Mouse (Mus musculus) embryonic stem cell, embryonic (primary cell): ENCODE data around the gene 6030408B16Rik.

Experiments used
- CTCF ChIA-PET, 4 experiments: fragments of 300-600 bp in 2 of 4; fragments of 350-600 bp in 2 of 4; sonication (Branson Sonifier 250); formaldehyde crosslinking; loops; one replicate each; lab custom pipeline; 2022; ENCODE audit warnings: inconsistent platforms in 2 of 4; lab: Charles Lee
- POLR2A ChIA-PET, 4 experiments: fragments of 300-600 bp in 2 of 4; fragments of 350-600 bp in 2 of 4; sonication (Branson Sonifier 250); formaldehyde crosslinking; loops; one replicate each; lab custom pipeline; 2022; ENCODE audit warnings: antibody characterized with exemption in 4 of 4, inconsistent platforms in 1 of 4; lab: Charles Lee

6030408B16Rik gene

GRCm38 (mm10) chr15:101293025-101293621 is at the start of gene 6030408B16Rik:
Gene 6030408B16Rik (plus strand): TSS chr15:101293212.
- ChIA-PET POLR2A (interaction anchor here in 3 of 4 experiments (0.7 to 1.6 kb wide), 12 partner anchors 9 to 79 kb away, joined by 3 to 11 read pairs (median 3); partner anchors contain the start of gene Atg101 (in 2 of the 3)), CTCF (interaction anchor here (0.8 to 3.9 kb wide), 10 partner anchors 10 to 691 kb away, joined by 3 to 20 read pairs (median 4); partner anchors contain the start of gene Atg101 (in 1 of the 4))

GRCm38 (mm10) chr15:101244012-101244411 is 49.0 kb upstream of the 6030408B16Rik start:
- POLR2A ChIA-PET = interaction anchor here in 2 of 4 experiments (1.2 to 6.6 kb wide), 8 partner anchors 10 to 73 kb away, joined by 4 to 39 read pairs (median 10); partner anchors contain the start of genes Atg101 (in 1 of the 2) and Grasp (in 1 of the 2)
- CTCF ChIA-PET = interaction anchor here in 1 of 4 experiments (1.6 kb wide), 1 partner anchor 72 kb away, joined by 4 read pairs; no protein-coding TSS in a partner anchor

DNA sequence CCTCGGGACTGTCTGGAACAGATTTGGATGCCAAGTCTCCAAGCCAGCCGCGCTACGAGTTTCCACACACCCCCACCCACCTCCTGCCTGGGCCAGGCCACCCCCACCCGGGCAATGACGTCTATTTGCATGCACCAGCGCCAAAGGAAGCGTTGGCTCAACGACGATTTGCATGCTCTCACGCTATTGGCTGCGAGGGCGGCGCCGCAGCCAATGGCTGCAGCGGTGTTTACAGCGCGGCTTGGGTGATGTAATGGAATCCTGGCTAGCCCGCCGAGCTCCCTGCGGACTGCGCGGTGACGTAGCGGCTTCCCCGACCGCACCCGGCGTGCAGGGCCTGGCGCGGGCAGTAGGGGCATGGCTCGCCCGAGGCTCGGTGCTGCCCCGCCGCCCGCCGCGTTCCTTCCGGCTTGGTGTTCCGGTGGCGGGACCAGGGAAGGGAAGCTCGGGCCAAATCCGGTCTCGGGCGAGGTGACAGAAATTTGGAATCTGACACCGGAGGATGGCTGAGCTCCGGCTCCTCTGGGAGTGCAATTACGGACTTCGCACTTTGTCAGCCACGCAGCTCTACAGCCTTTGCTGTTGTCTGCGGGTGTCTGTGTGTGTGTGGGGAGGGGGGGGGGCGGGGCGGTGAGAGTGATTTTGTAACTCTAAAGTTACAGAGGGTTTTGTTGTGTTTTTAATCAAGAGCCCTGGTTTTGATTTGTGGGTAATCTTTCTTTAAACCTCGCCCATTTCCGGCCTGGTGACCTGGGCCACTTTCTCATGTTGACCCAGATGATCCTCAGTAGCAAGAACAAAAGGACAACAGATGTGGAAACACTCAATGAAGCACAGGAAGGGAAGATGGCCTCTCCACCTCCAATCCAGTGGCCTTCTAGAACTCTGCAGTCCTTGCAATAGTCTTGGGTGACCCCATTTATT is 46.5 kb upstream of the 6030408B16Rik start:
- ChIA-PET CTCF (interaction anchor here (0.6 to 2.0 kb wide), 35 partner anchors 8 to 1196 kb away, joined by 3 to 23 read pairs (median 4); partner anchors contain the start of genes 6030408B16Rik (in 1 of the 4) and Nr4a1 (in 1 of the 4)), POLR2A (interaction anchor here (0.6 to 6.6 kb wide), 78 partner anchors 8 to 1462 kb away, joined by 3 to 39 read pairs (median 5); partner anchors contain the start of genes Grasp (in 3 of the 4), Atg101 (in 2 of the 4), Acvr1b (in 1 of the 4) and Dazap2 (in 1 of the 4))

- ChIA-PET POLR2A (interaction anchor here (0.6 to 4.5 kb wide), 24 partner anchors 8 to 83 kb away, joined by 3 to 33 read pairs (median 6); partner anchors contain the start of genes Atg101 (in 1 of the 4), Grasp (in 1 of the 4) and Nr4a1 (in 1 of the 4)), CTCF (interaction anchor here in 2 of 4 experiments (0.7 to 2.0 kb wide), 8 partner anchors 12 to 737 kb away, joined by 3 to 23 read pairs (median 6); no protein-coding TSS in a partner anchor)
Observed at GRCm38 (mm10) chr15:101247155-101247498, 45.9 kb upstream of the 6030408B16Rik start.

- CTCF ChIA-PET = interaction anchor here in 2 of 4 experiments (1.0 to 1.2 kb wide), 4 partner anchors 13 to 633 kb away, joined by 3 to 4 read pairs (median 4); partner anchors contain the start of gene Dazap2 (in 1 of the 2)
- POLR2A ChIA-PET = interaction anchor here in 2 of 4 experiments (0.6 to 4.5 kb wide), 13 partner anchors 13 to 931 kb away, joined by 3 to 33 read pairs (median 5); no protein-coding TSS in a partner anchor
Observed at GRCm38 (mm10) chr15:101248029-101248710, 44.8 kb upstream of the 6030408B16Rik start.

- POLR2A ChIA-PET = interaction anchor here in 2 of 4 experiments (0.7 to 4.5 kb wide), 10 partner anchors 8 to 157 kb away, joined by 3 to 30 read pairs (median 4); partner anchors contain the start of gene Atg101 (in 1 of the 2)
- CTCF ChIA-PET = interaction anchor here in 3 of 4 experiments (0.6 to 2.7 kb wide), 7 partner anchors 9 to 777 kb away, joined by 3 to 14 read pairs (median 4); no protein-coding TSS in a partner anchor
Observed at GRCm38 (mm10) chr15:101250220-101250800, 42.7 kb upstream of the 6030408B16Rik start.

DNA sequence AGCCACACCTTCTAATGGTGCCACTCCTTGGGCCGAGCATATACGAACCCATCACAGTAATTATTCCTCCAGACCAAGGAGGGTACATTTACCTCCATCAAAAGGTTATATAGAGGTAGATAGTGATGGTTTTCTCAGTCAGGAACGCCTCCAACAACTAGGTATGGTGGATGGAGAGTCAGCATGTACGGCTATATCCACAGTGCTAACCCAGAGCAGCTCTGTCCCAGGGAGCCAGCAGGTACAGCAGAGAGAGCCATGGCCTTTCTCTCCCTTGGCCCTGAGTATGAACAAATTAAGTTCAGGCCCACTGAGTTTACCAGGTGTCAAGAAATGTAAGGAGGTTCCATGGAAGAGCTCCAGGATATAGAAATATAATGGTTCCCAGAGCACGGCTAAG is 41.1 kb upstream of the 6030408B16Rik start:
- POLR2A ChIA-PET = interaction anchor here in 2 of 4 experiments (0.8 to 4.5 kb wide), 11 partner anchors 10 to 32 kb away, joined by 3 to 30 read pairs (median 3); partner anchors contain the start of gene Atg101 (in 1 of the 2)
- CTCF ChIA-PET = interaction anchor here in 3 of 4 experiments (0.7 to 2.7 kb wide), 3 partner anchors 9 to 11 kb away, joined by 3 to 14 read pairs (median 9); no protein-coding TSS in a partner anchor

- ChIA-PET POLR2A (interaction anchor here in 2 of 4 experiments (0.7 to 4.5 kb wide), 12 partner anchors 10 to 28 kb away, joined by 3 to 30 read pairs (median 3); no protein-coding TSS in a partner anchor), CTCF (interaction anchor here (0.5 to 2.7 kb wide), 8 partner anchors 10 to 64 kb away, joined by 3 to 14 read pairs (median 4); partner anchors contain the start of gene Grasp (in 1 of the 4))
Observed at GRCm38 (mm10) chr15:101252614-101253013, 40.4 kb upstream of the 6030408B16Rik start.

DNA sequence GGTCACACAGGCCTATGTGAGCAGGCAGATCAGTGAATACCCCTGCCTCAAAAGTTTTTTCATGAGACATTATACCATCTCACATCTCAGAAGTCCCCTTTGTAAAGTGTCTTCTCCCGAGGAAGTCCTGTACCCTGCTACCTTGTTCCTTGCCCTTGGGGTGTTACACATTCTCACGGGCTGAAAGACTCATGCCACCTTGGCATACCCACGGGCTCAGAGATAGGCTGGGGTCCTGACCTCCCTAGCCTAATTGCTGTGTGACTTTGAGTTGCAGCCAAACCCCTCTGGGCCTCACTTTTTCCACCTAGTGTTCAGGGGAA is 39.5 kb upstream of the 6030408B16Rik start:
- ChIA-PET CTCF (interaction anchor here in 2 of 4 experiments (0.6 to 1.2 kb wide), 3 partner anchors 12 to 63 kb away, joined by 3 to 8 read pairs (median 4); partner anchors contain the start of gene Grasp (in 1 of the 2)), POLR2A (interaction anchor here in 1 of 4 experiments (2.2 to 4.5 kb wide), 2 partner anchors 11 to 14 kb away, joined by 11 to 30 read pairs; no protein-coding TSS in a partner anchor)

DNA sequence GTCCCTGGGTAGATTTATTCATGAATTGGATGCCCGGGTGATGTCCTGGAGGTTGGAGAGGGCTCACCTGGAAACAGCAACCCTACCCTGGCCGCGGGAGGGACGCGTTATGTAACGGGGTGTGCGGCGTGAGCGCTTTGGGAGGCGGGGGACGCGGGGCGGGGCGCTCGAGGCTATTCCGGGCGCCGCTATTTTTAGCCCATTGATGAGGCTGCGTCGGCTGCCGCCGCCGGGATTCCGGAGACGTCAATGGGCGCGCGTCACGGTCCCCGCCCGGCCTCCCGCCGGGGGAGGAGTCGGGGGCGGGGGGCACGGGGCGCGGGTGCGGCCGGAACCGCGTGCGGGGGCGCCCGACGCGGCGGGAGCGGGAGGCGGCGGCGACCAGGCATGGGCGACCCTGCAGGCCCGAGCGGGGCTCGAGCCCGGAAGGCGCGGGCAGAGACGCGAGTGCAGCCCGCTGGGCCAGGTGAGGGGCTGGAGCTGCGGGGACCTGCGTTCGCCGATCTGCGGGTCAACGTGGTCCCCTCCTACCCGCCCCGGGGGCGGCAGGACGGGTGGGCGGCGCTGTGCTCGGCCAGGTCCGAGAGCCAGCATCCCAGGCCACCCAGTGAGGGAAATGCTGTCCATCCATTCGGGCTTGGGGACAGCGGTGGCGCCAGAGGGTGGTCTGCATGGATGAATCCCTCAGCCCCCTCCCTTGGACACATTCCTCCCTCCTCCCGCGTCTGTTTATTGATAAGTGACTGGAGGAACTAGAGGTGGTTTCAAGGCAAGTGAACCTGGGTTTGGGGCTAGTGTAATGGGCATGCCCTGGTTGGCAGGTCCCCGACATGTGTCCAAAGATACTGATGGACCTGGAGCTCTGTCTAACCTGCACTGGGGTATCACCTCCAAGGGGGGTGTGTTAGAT is 38.9 kb upstream of the 6030408B16Rik start, which contains the start of gene Nr4a1:
Gene Nr4a1, plus strand, starts transcription at position 384 of the 910 bp plus-strand sequence.
- ChIA-PET CTCF (interaction anchor here in 3 of 4 experiments (0.6 to 2.0 kb wide), 12 partner anchors 8 to 40 kb away, joined by 3 to 9 read pairs (median 4); no protein-coding TSS in a partner anchor), POLR2A (interaction anchor here (0.6 to 17.4 kb wide), 19 partner anchors 8 to 305 kb away, joined by 3 to 268 read pairs (median 6); partner anchors contain the start of gene Atg101 (in 1 of the 4))

DNA sequence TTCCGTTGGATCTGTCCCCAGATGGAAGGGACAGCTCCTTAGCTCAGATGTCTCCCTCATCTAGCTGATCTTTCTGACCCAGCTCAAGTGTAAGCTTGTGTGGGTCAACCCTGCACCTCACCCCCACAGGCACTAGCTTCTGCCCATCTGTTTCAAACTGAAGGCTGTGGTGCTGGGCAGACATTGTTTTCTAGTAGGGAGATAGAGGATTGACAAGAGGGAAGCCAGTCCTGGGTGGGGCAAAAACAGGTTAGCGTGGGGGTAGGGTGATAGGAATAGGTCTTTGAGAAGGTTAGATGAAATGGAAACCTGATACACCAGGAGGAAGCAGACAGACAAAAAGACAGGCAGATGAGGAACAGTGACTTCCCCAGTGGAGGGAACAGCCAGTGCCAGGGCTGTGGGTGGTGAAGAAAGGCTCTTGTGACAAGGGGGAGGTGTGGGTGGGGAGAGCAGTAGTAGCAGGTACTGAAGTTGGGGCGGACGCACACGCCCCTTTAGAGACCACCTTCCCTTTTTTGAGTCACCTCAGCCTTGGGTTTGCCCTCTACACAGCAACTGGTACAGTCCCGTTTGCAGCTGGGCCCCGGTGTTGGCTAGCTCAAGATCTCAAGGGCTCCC is 37.1 kb upstream of the 6030408B16Rik start:
- CTCF ChIA-PET = interaction anchor here in 3 of 4 experiments (0.5 to 2.0 kb wide), 8 partner anchors 13 to 1328 kb away, joined by 3 to 9 read pairs (median 4); no protein-coding TSS in a partner anchor
- POLR2A ChIA-PET = interaction anchor here (0.5 to 17.4 kb wide), 18 partner anchors 9 to 991 kb away, joined by 3 to 268 read pairs (median 6); partner anchors contain the start of gene Atg101 (in 1 of the 4)

DNA sequence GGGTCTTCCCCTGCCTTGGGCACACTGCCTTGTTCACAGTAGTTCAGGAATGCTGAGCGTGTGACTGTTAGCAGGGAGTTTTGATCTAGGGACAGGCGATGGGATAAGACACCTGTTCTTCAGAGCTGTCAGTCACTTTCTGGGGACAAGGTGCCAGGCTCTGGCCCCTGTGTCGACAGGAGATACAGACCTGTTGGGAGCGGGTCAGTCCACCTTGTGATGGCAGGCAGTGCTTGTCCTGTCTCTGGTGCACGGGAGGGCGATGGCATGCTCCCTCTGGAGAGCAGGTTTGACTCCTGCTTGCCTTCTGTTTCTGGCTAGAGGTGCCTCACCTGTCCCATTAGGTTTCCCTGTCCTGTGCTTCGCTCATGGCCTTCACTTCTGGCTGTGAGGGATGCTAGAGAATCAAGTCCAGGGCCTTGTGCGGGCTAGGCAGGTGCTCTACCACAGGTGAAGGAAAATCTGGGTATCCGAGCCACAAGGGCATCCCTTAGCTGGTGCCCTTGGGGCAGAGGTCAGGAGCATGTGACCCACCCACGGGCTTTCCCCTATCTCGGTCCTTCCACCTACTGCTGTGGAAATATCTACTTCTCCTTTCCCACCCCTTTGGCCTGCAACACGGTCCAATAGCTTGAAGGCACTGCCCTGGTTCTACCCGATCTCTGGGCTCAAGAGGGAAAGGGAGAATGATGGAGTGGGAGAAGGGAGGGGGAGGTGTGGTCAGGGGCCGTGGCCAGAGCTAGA is 36.4 kb upstream of the 6030408B16Rik start:
- ChIA-PET CTCF (interaction anchor here in 2 of 4 experiments (0.5 to 2.0 kb wide), 5 partner anchors 16 to 1327 kb away, joined by 3 to 9 read pairs (median 4); no protein-coding TSS in a partner anchor), POLR2A (interaction anchor here (0.5 to 17.4 kb wide), 17 partner anchors 9 to 991 kb away, joined by 3 to 268 read pairs (median 6); partner anchors contain the start of gene Atg101 (in 1 of the 4))

GRCm38 (mm10) chr15:101258420-101258819 is 34.6 kb upstream of the 6030408B16Rik start:
- ChIA-PET CTCF (no interaction called here), POLR2A (interaction anchor here in 2 of 4 experiments (2.8 to 17.4 kb wide), 3 partner anchors 9 to 21 kb away, joined by 10 to 268 read pairs (median 29); partner anchors contain the start of gene Atg101 (in 1 of the 2))
